Mouse (Mus musculus) midbrain, embryonic 16.5 days (tissue): Measurements from ENCODE around the gene Aldh3b2. TPM values are rescaled to one million over a fixed set of nuclear protein-coding genes. Genes with fewer than 3 reads are reported as not detected.

ENCODE experiments used
- ATAC-seq: fragments of 200-750 bp; cut with Nextera tagmentation; 2 replicates; pipeline ENCODE4 v1.8.0; 2017; ENCODE audit warnings: moderate TSS enrichment
- H3K27ac ChIP-seq: fragments of 300-500 bp; sonication (generic); 2 replicates; pipeline ENCODE4 v1.5.1; 2014; ENCODE audit warnings: mild to moderate bottlenecking, low read length, mixed read lengths
- H3K27me3 ChIP-seq: fragments of 300-500 bp; sonication (generic); 2 replicates; pipeline ENCODE4 v1.6.1; 2014; ENCODE audit warnings: low read depth, low read length, mixed read lengths; ENCODE audit not compliant: control insufficient read depth, insufficient read depth
- H3K36me3 ChIP-seq: fragments of 300-500 bp; sonication (generic); 2 replicates; pipeline ENCODE4 v1.6.1; 2014; ENCODE audit warnings: mild to moderate bottlenecking, low read length, moderate library complexity, mixed read lengths; ENCODE audit not compliant: control insufficient read depth, insufficient read depth
- H3K4me1 ChIP-seq: fragments of 300-500 bp; sonication (generic); 2 replicates; pipeline ENCODE4 v1.6.1; 2014; ENCODE audit warnings: mild to moderate bottlenecking, low read length, mixed read lengths; ENCODE audit not compliant: control insufficient read depth, insufficient read depth
- H3K4me2 ChIP-seq: fragments of 300-500 bp; sonication (generic); 2 replicates; pipeline ENCODE4 v1.6.1; 2014; ENCODE audit warnings: mild to moderate bottlenecking, low read length, mixed read lengths
- H3K4me3 ChIP-seq: fragments of 300-500 bp; sonication (generic); 2 replicates; pipeline ENCODE4 v1.5.1; 2014; ENCODE audit warnings: low read depth, mild to moderate bottlenecking, low read length, moderate library complexity, mixed read lengths
- H3K9ac ChIP-seq: fragments of 300-500 bp; sonication (generic); 2 replicates; pipeline ENCODE4 v1.6.1; 2014; ENCODE audit warnings: low read depth, low read length, mixed read lengths
- H3K9me3 ChIP-seq: fragments of 300-500 bp; sonication (generic); replicated peaks from 2 replicates; pipeline ENCODE4 v1.6.1; 2014; ENCODE audit warnings: mild to moderate bottlenecking, low read length, mixed read lengths; ENCODE audit not compliant: control insufficient read depth, poor library complexity, severe bottlenecking
- WGBS: fragments of 180-500 bp; shearing (Covaris S2); extraction: QIAGEN DNeasy Blood & Tissue Kit; methylation state at CpG from one replicate; pipeline ENCODE4 v1.1.7; 2014; 5-methylcytosine and 5-hydroxymethylcytosine counted together
- polyA plus RNA-seq: library from polyadenylated mRNA; unstranded; fragments of >200 nt; fragmentation: Nextera tagmentation; extraction: Ambion mirVana; gene quantifications from 2 replicates; pipeline ENCODE4 v1.2.1, GENCODE M21; 2015

Aldh3b2 gene
- polyA plus RNA-seq, 1 experiment from 2014 or later, result 0.82 TPM

DNA sequence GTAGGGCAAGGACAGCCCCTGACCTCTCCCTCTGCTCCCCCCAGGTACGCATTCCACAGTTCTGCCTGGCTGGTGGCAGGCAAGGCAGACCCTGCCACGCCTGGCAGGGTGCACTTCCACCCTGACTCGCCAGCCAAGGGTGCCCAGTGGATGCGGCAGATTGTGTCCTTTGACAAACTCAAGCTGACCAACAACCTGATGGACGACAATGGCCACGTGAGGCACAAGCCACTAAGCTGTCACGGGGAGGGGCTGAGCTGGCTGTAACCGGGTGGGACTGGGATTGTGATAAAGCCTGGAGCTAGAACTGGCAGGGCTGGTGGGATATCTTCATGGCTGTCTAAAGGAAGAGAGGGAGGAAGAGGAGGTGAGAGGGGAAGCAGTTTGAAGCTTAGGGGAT lies 25.1 kb downstream of the Aldh3b2 start:
- H3K9ac ChIP-seq, result no peak overlapping the region
- H3K4me3 ChIP-seq, result no peak overlapping the region
- no peaks in the 10 kb centered on the region for H3K36me3 ChIP-seq
- no peak for ATAC-seq
- H3K4me1 ChIP-seq, result peaks cover 16% of the 10 kb centered on the region
- H3K9me3 ChIP-seq, result no peaks in the 10 kb centered on the region
- WGBS, result 66% methylated on average over 8 of the region's 8 CpGs
- no peak overlapping the region for H3K27ac ChIP-seq
- H3K4me2 ChIP-seq, result no peak overlapping the region
- H3K27me3 ChIP-seq, result no peaks in the 10 kb centered on the region

DNA sequence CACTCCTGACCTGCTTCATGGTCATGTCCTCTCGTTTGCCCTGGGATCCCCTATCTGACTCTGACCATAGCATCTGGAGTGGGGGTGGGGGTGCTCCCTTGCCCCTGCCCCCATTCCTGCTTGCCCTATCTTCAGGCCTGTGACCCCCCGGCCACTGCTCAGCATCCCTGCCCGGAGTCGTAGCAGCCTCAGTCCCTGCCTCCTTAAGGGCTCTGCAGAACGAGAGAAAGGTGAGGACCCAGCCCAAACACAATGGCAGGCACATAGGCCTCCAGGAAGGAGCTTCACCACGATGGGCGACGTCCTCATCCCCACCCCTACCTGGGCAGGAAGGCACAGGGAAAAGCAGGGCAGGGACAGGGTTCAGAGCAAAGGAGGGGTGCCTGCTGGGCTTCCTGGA lies 26.2 kb downstream of the Aldh3b2 start:
- no peak overlapping the region for H3K9ac ChIP-seq
- no peak for ATAC-seq
- H3K27me3 ChIP-seq, result no peaks in the 10 kb centered on the region
- no peaks in the 10 kb centered on the region for H3K36me3 ChIP-seq
- peaks cover 16% of the 10 kb centered on the region for H3K4me1 ChIP-seq
- no peak overlapping the region for H3K4me3 ChIP-seq
- H3K4me2 ChIP-seq, result no peak overlapping the region
- WGBS, result 75% methylated on average over 8 of the region's 8 CpGs
- H3K27ac ChIP-seq, result no peak overlapping the region
- no peaks in the 10 kb centered on the region for H3K9me3 ChIP-seq

DNA sequence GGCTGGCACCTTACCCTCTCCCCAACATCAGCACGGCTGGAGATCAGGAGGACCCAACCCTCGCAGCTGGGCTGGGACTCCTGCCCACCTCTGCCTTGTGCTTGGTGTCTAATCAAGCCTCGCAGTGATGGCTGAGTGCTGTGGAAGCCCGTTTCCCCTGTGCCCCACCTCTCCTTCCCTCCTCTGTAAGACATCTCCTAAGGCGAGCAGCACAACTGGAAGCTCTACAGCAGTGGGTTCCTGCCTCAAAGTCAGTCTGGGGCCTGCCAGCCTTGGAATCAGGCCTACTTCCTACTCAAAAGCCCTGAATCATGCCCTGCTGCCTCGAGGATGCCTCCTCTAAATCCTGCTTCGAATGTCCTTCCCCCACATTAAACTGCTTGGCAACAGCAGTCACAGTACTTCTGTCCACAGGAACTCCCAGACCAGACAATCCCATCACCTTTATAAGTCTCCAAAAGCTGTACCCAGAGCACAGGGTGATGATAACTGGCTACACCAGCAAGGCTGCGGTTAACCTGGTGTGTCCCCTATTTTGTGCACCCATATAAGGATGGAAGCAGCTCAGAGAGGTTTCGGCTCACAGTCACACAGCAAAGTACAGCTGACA lies 27.1 kb downstream of the Aldh3b2 start:
- no peak for ATAC-seq
- no peak overlapping the region for H3K27ac ChIP-seq
- H3K4me2 ChIP-seq, result peak overlapping the region; percentile 91
- H3K36me3 ChIP-seq, result no peaks in the 10 kb centered on the region
- no peak overlapping the region for H3K9ac ChIP-seq
- no peaks in the 10 kb centered on the region for H3K9me3 ChIP-seq
- H3K4me3 ChIP-seq, result peak overlapping the region; percentile 81
- 84% methylated on average over 9 of the region's 9 CpGs for WGBS
- no peaks in the 10 kb centered on the region for H3K27me3 ChIP-seq
- peaks cover 16% of the 10 kb centered on the region for H3K4me1 ChIP-seq

GRCm38 (mm10) chr19:4000119-4000900 lies 28.2 kb downstream of the Aldh3b2 start, which contains the start of the genes Nudt8 and Gm49405:
Nudt8 (plus strand) TSS chr19:4000580.
Gm49405 (plus strand) TSS chr19:4000626.
- peak; percentile 92 for ATAC-seq

GRCm38 (mm10) chr19:4000949-4001525 lies 28.9 kb downstream of the Aldh3b2 start:
- H3K4me2 ChIP-seq, result peak overlapping the region; percentile 91
- H3K9me3 ChIP-seq, result no peaks in the 10 kb centered on the region
- peak; percentile 18; the same call in 1 of the 2 replicates for ATAC-seq
- WGBS, result 14% methylated on average over 17 of the region's 17 CpGs
- H3K4me1 ChIP-seq, result peaks cover 16% of the 10 kb centered on the region
- H3K9ac ChIP-seq, result peak overlapping the region; percentile 93
- peak overlapping the region; percentile 97 for H3K27ac ChIP-seq
- H3K36me3 ChIP-seq, result peaks cover 4% of the 10 kb centered on the region; the same call in 1 of the 2 replicates
- H3K27me3 ChIP-seq, result no peaks in the 10 kb centered on the region
- H3K4me3 ChIP-seq, result peak overlapping the region; percentile 81

More at GRCm38 (mm10) chr19:4000119-4000900, 28.2 kb downstream of the Aldh3b2 start, which contains the start of the genes Nudt8 and Gm49405:
- under 1% methylated on average over 64 of the region's 64 CpGs for WGBS
- no peaks in the 10 kb centered on the region for H3K9me3 ChIP-seq
- H3K4me1 ChIP-seq, result peaks cover 16% of the 10 kb centered on the region
- H3K9ac ChIP-seq, result peak within 1 kb of the TSS; percentile 93
- H3K27me3 ChIP-seq, result no peaks in the 10 kb centered on the region
- peak within 1 kb of the TSS; percentile 91 for H3K4me2 ChIP-seq
- H3K36me3 ChIP-seq, result peaks cover 2% of the 10 kb centered on the region; the same call in 1 of the 2 replicates
- H3K27ac ChIP-seq, result peak within 1 kb of the TSS; percentile 97
- H3K4me3 ChIP-seq, result peak within 1 kb of the TSS; percentile 81

DNA sequence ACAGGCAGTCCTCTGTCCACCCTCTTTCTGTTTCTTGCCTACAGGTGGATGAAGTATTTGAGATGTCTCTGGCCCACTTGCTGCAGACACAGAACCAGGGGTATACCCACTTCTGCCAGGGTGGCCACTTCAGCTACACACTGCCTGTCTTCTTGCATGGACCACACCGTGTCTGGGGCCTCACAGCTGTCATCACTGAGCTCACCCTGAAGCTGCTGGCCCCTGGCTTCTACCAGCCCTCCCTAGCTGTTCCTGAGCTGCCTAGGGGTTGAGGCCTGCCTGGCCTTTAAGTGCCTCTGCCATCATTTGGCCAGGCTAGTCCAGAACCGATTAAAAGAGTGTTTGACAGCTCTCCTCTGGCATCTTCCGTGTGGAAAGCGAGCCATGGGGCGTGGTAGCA lies 29.6 kb downstream of the Aldh3b2 start:
- no peak for ATAC-seq
- H3K4me1 ChIP-seq, result peaks cover 16% of the 10 kb centered on the region
- no peaks in the 10 kb centered on the region for H3K9me3 ChIP-seq
- H3K27ac ChIP-seq, result no peak overlapping the region
- H3K36me3 ChIP-seq, result peaks cover 4% of the 10 kb centered on the region; the same call in 1 of the 2 replicates
- H3K4me3 ChIP-seq, result no peak overlapping the region
- peak overlapping the region; percentile 93; the same call in 1 of the 2 replicates for H3K9ac ChIP-seq
- 94% methylated on average over 5 of the region's 5 CpGs for WGBS
- peak overlapping the region; percentile 91 for H3K4me2 ChIP-seq
- H3K27me3 ChIP-seq, result no peaks in the 10 kb centered on the region

DNA sequence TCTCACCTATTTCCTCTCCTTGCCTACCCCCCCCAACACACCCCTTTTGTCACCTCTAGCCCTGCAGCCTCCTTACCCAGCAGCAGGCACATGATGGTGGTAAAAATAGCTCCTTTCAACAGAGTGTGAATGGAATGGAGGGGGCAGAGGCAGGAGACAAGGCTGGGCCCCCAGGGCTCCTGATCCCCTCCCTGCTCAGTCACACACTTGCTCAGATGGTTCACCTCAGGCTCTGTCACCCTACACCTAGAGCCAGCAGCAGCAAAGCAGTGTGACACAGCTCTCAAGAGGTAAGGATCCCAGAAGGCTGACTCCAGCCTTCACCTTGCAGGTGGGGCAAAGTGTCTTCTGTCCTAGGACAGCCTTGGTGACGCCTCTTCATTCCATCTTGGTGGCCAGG lies 31.0 kb downstream of the Aldh3b2 start, which contains the start of gene Doc2g:
TSS of gene Doc2g (plus strand) at position 202 of the 400 bp plus-strand sequence.
- Histone ChIP-seq H3K36me3 (peaks cover 16% of the 10 kb centered on the region), H3K4me3 (no peak within 1 kb of the TSS), H3K9ac (no peak within 1 kb of the TSS), H3K27ac (no peak within 1 kb of the TSS), H3K4me2 (no peak within 1 kb of the TSS), H3K27me3 (no peaks in the 10 kb centered on the region), H3K9me3 (no peaks in the 10 kb centered on the region), H3K4me1 (peaks cover 16% of the 10 kb centered on the region)
- ATAC-seq, result no peak
- WGBS, result 94% methylated on average over 1 of the region's 1 CpGs

DNA sequence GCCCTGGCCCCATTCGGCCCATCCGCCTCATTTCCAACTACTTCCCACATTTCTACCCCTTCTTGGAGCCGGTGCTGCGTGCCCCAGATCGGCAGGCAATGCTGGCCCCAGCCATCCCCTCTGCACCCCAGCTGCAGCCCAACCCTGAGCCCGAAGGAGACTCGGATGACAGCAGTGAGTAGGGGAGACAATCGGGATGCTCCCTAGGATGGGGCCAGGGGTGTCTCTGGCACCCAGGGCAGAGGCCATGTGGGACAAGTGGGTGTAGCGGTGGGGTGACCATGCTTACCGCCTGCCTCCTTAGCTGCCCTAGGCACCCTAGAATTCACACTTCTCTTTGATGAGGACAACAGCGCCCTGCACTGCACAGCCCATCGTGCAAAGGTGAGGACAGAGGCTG lies 31.5 kb downstream of the Aldh3b2 start:
- Histone ChIP-seq H3K4me1 (peaks cover 16% of the 10 kb centered on the region), H3K9me3 (no peaks in the 10 kb centered on the region), H3K36me3 (peaks cover 21% of the 10 kb centered on the region), H3K4me2 (no peak overlapping the region), H3K27me3 (no peaks in the 10 kb centered on the region), H3K9ac (no peak overlapping the region), H3K4me3 (no peak overlapping the region), H3K27ac (no peak overlapping the region)
- 84% methylated on average over 12 of the region's 12 CpGs for WGBS
- ATAC-seq, result no peak
